Mouse (Mus musculus): ENCODE measurements around the gene Pard6b. TPM values are rescaled to one million over a fixed set of nuclear protein-coding genes. Genes with fewer than 3 reads are reported as not detected.

Pard6b gene
- total and polyA plus RNA-seq, 3 experiments, result 3.9 to 7.6 TPM; not detected in 1

GRCm38 (mm10) chr2:168076840-168077576 is 3.8 kb upstream of the Pard6b start:
- no peak for DNase-seq (ENCODE audit: low read depth, low spot score)
- TF ChIP-seq CTCF (IDR thresholded peaks at IDR 0.05 in 2 of 3, conservative IDR thresholded peaks at IDR 0.05 in 1 of 3; ENCODE audit: control insufficient read depth in 1 of 3, insufficient read depth in 1 of 3, low read depth in 2 of 3, low read length in 3 of 3, poor library complexity in 1 of 3, severe bottlenecking in 1 of 3) (no peak), SMC3 (IDR thresholded peaks at IDR 0.05; ENCODE audit: low read depth, low read length) (no peak), UBTF (IDR thresholded peaks at IDR 0.05; ENCODE audit: borderline replicate concordance, insufficient read depth, low read depth, low read length) (no peak), RCOR1 (IDR thresholded peaks at IDR 0.05; ENCODE audit: low read depth, low read length) (no peak), ELF1 (IDR thresholded peaks at IDR 0.05; ENCODE audit: low read depth, low read length) (no peak), NELFE (IDR thresholded peaks at IDR 0.05; ENCODE audit: low read depth, low read length) (no peak), MYC (IDR thresholded peaks at IDR 0.05; ENCODE audit: low read depth, low read length) (no peak), TAL1 (IDR thresholded peaks at IDR 0.05; ENCODE audit: low read length) (no peak), CHD1 (IDR thresholded peaks at IDR 0.05; ENCODE audit: low read depth, low read length) (no peak), MAX (IDR thresholded peaks at IDR 0.05; ENCODE audit: low read length) (no peak), USF2 (IDR thresholded peaks at IDR 0.05; ENCODE audit: borderline replicate concordance in 1 of 2, insufficient read depth in 1 of 2, low read depth in 1 of 2, low read length in 2 of 2) (no peak), USF1 (IDR thresholded peaks at IDR 0.05; ENCODE audit: low read depth, low read length) (no peak), CHD2 (IDR thresholded peaks at IDR 0.05; ENCODE audit: low read length) (no peak), GATA1 (IDR thresholded peaks at IDR 0.05; ENCODE audit: low read depth, low read length) (no peak), TCF12 (IDR thresholded peaks at IDR 0.05; ENCODE audit: low read depth, low read length) (no peak), MYB (IDR thresholded peaks at IDR 0.05; ENCODE audit: low read depth, low read length) (no peak), E2F4 (IDR thresholded peaks at IDR 0.05; ENCODE audit: borderline replicate concordance, low read depth, low read length) (no peak)
- no peak overlapping the region for H3K9ac ChIP-seq (ENCODE audit: control insufficient read depth, low read depth, low read length, poor library complexity, severe bottlenecking)
- H3K9me3 ChIP-seq (replicated peaks; ENCODE audit: insufficient read depth, low read length), result no peaks in the 10 kb centered on the region
- H3K4me1 ChIP-seq (ENCODE audit: control insufficient read depth in 1 of 2, insufficient read depth in 2 of 2, low read length in 2 of 2), result peaks cover 0 to 15% of the 10 kb centered on the region in 2 experiments; a peak in 2 of 4 replicates
- peaks cover 0 to 2% of the 10 kb centered on the region in 2 experiments; a peak in 2 of 4 replicates for H3K27me3 ChIP-seq (ENCODE audit: control insufficient read depth in 1 of 2, insufficient read depth in 2 of 2, low read length in 2 of 2)
- H3K27ac ChIP-seq (ENCODE audit: control insufficient read depth, low read depth, low read length), result no peak overlapping the region
- H3K79me2 ChIP-seq (ENCODE audit: control insufficient read depth, insufficient read depth, low read length, poor library complexity), result peaks cover 1% of the 10 kb centered on the region; the same call in 1 of the 2 replicates
- peaks cover 0 to 7% of the 10 kb centered on the region in 2 experiments; a peak in 2 of 4 replicates for H3K36me3 ChIP-seq (ENCODE audit: control insufficient read depth in 1 of 2, insufficient read depth in 2 of 2, low read length in 2 of 2)
- no peak overlapping the region for H3K4me3 ChIP-seq (ENCODE audit: control insufficient read depth in 1 of 2, insufficient read depth in 1 of 2, low read depth in 2 of 2, low read length in 2 of 2)

- DNase-seq (ENCODE audit: low read depth, low spot score), result peak; percentile 32
- Histone ChIP-seq H3K27me3 (ENCODE audit: control insufficient read depth in 1 of 2, insufficient read depth in 2 of 2, low read length in 2 of 2) (peaks cover 0 to 2% of the 10 kb centered on the region in 2 experiments; a peak in 2 of 4 replicates), H3K79me2 (ENCODE audit: control insufficient read depth, insufficient read depth, low read length, poor library complexity) (peaks cover 1% of the 10 kb centered on the region; the same call in 1 of the 2 replicates), H3K27ac (ENCODE audit: control insufficient read depth, low read depth, low read length) (no peak overlapping the region), H3K4me3 (ENCODE audit: control insufficient read depth in 1 of 2, insufficient read depth in 1 of 2, low read depth in 2 of 2, low read length in 2 of 2) (no peak overlapping the region), H3K4me1 (ENCODE audit: control insufficient read depth in 1 of 2, insufficient read depth in 2 of 2, low read length in 2 of 2) (peaks cover 2 to 15% of the 10 kb centered on the region in 2 experiments; a peak in 3 of 4 replicates), H3K9ac (ENCODE audit: control insufficient read depth, low read depth, low read length, poor library complexity, severe bottlenecking) (no peak overlapping the region), H3K36me3 (ENCODE audit: control insufficient read depth in 1 of 2, insufficient read depth in 2 of 2, low read length in 2 of 2) (peaks cover 0 to 7% of the 10 kb centered on the region in 2 experiments; a peak in 2 of 4 replicates), H3K9me3 (replicated peaks; ENCODE audit: insufficient read depth, low read length) (no peaks in the 10 kb centered on the region)
- TF ChIP-seq MEF2A (IDR thresholded peaks at IDR 0.05; ENCODE audit: extremely low read depth, insufficient replicate concordance, low read depth, low read length, poor library complexity, severe bottlenecking), result no peak
- no peak for TF ChIP-seq ZMIZ1 (IDR thresholded peaks at IDR 0.05; ENCODE audit: low read depth, low read length)
- TF ChIP-seq MXI1 (IDR thresholded peaks at IDR 0.05; ENCODE audit: low read depth, low read length), result no peak
- no peak for TF ChIP-seq BHLHE40 (IDR thresholded peaks at IDR 0.05; ENCODE audit: borderline replicate concordance, low read depth, low read length)
These were observed 2.5 kb upstream of the Pard6b start for GRCm38 (mm10) chr2:168078107-168078830.

All from MEL (cell line).